Mouse (Mus musculus): ENCODE measurements around the gene Btbd35f23. TPM values are rescaled to one million over a fixed set of nuclear protein-coding genes. Genes with fewer than 3 reads are reported as not detected.

Gene Btbd35f23
- not detected for total RNA-seq (2023)

GRCm38 (mm10) chrX:3076575-3076974 is at the start of gene Btbd35f23:
Gene Btbd35f23 (plus strand): TSS chrX:3076875.

Other genes with a start within 250 kb of the Btbd35f23 start
- not detected for gene Btbd35f24, start 119.0 kb downstream of the Btbd35f23 start, total RNA-seq (2023)

Data from B cell, adult 67 days (primary cell).